Mouse (Mus musculus): ENCODE measurements around the gene Olfr1392. TPM values are rescaled to one million over a fixed set of nuclear protein-coding genes. Genes with fewer than 3 reads are reported as not detected.

Gene Olfr1392
- polyA plus RNA-seq, 1 experiment = not detected

DNA sequence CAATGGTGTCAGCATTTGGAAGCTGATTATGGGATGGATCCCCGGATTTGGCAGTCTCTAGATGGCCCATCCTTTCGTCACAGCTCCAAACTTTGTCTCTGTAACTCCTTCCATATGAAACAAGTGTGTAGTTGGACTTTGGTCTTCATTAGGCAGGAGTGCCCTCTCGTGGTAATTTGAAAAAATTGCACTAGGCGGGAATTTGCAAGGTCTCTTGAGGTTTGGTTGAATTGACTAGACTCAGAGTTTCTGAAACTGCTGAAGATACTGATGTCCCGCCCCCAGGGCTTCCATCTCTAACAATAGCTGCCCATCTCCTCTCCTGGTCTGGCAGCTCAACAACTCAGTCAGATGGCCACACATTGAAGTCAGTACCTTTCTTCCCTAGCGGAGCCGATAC, 13.7 kb upstream of the Olfr1392 start:
- Histone ChIP-seq H3K36me3 (ENCODE audit: control insufficient read depth, insufficient read depth) (no peaks in the 10 kb centered on the region), H3K79me2 (ENCODE audit: control insufficient read depth, insufficient read depth) (no peaks in the 10 kb centered on the region), H3K27me3 (ENCODE audit: control insufficient read depth, insufficient read depth, insufficient read length) (no peaks in the 10 kb centered on the region), H3K4me3 (no peak overlapping the region), H3ac (ENCODE audit: control insufficient read depth, insufficient read length) (no peak overlapping the region), H3K4me2 (ENCODE audit: low read depth) (no peak overlapping the region)
- no peak for TF ChIP-seq MAX (IDR thresholded peaks at IDR 0.05; ENCODE audit: low read depth)
- TF ChIP-seq USF1 (IDR thresholded peaks at IDR 0.05; ENCODE audit: low read depth) = no peak
- no peak for TF ChIP-seq REST (IDR thresholded peaks at IDR 0.05; ENCODE audit: insufficient read depth, insufficient read length)
- TF ChIP-seq POLR2AphosphoS2 (IDR thresholded peaks at IDR 0.05; ENCODE audit: insufficient read length, low read depth) = no peak

DNA sequence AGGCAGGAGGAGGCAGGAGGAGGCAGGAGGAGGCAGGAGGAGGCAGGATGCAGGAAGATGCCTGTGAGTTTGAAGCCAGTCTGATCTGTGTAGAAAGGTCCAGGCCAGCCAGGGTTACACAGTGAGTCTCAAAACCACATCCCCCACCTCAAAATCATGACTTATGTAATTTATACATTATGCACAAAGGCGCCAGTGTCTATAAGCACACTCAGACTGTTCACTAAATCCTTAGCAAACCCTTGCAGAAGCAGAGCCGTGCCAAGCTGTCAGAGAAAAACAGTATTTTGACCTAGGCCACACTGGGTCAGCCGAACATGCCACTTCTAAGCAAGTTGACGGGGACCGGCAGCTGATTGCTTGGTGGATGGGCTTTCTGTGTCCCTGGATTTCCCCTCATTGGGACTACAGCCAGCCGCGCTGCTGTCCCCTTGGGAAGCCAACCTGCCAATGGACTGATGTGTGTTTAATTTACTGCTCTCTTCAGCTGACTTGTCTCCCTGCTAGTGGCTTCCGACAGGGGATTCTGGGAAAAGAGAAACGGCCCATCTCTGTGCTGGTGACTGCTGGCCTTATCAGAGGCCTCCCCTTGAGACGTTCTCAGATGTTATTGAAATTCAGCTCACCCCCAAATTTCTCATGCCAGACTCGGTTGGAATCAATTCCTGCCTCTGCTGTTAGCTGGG, 11.1 kb upstream of the Olfr1392 start:
- TF ChIP-seq MYOD1 (IDR thresholded peaks at IDR 0.05; ENCODE audit: control insufficient read depth in 1 of 3, insufficient read length in 2 of 3, low read depth in 2 of 3) (no peak), REST (IDR thresholded peaks at IDR 0.05; ENCODE audit: insufficient read depth, insufficient read length) (no peak), TCF3 (IDR thresholded peaks at IDR 0.05; ENCODE audit: insufficient read length, low read depth) (no peak), MAX (IDR thresholded peaks at IDR 0.05; ENCODE audit: low read depth) (no peak), CEBPB (IDR thresholded peaks at IDR 0.05; ENCODE audit: insufficient read depth, poor library complexity, severe bottlenecking) (no peak), USF1 (IDR thresholded peaks at IDR 0.05; ENCODE audit: low read depth) (no peak), SRF (IDR thresholded peaks at IDR 0.05; ENCODE audit: control insufficient read depth, insufficient read length, low read depth) (no peak), MYOG (IDR thresholded peaks at IDR 0.05; ENCODE audit: control insufficient read depth in 1 of 3, insufficient read depth in 1 of 3, insufficient read length in 2 of 3, low read depth in 2 of 3) (no peak), POLR2AphosphoS2 (IDR thresholded peaks at IDR 0.05; ENCODE audit: insufficient read length, low read depth) (no peak)

DNA sequence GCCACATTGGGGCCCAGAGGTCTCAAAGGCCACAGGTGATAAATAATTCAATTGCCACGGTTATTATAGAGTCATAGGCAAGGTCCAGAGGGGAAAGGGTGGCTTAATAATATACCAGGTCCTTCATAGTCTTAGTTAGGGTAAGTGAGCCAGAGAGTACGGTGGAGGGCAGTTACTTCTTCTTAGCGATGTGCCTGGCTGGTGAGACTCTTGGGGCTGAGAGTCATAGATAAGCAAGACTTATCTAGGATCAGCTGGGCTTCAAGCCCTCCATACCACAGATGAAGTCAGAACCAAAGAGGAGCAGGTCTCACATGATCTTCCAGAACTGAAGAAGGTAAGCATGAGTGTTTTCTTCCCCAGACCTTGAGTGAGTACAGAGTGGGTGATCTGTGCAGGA, 6.9 kb upstream of the Olfr1392 start, which contains the start of gene Olfr1393:
Gene Olfr1393 (plus strand): TSS at position 83 of the 400 bp plus-strand sequence.
- Histone ChIP-seq H3ac (ENCODE audit: control insufficient read depth, insufficient read length) (no peak within 1 kb of the TSS), H3K27me3 (ENCODE audit: control insufficient read depth, insufficient read depth, insufficient read length) (no peaks in the 10 kb centered on the region), H3K79me2 (ENCODE audit: control insufficient read depth, insufficient read depth) (no peaks in the 10 kb centered on the region), H3K4me3 (no peak within 1 kb of the TSS), H3K36me3 (ENCODE audit: control insufficient read depth, insufficient read depth) (no peaks in the 10 kb centered on the region), H3K4me2 (ENCODE audit: low read depth) (no peak within 1 kb of the TSS)
- TF ChIP-seq SRF (IDR thresholded peaks at IDR 0.05; ENCODE audit: control insufficient read depth, insufficient read length, low read depth) = no peak
- TF ChIP-seq REST (IDR thresholded peaks at IDR 0.05; ENCODE audit: insufficient read depth, insufficient read length) = no peak
- no peak for TF ChIP-seq CEBPB (IDR thresholded peaks at IDR 0.05; ENCODE audit: insufficient read depth, poor library complexity, severe bottlenecking)
- TF ChIP-seq TCF12 (IDR thresholded peaks at IDR 0.05; ENCODE audit: insufficient read depth, poor library complexity, severe bottlenecking) = no peak
- TF ChIP-seq E2F4 (IDR thresholded peaks at IDR 0.05; ENCODE audit: insufficient read depth) = no peak
- TF ChIP-seq MAX (IDR thresholded peaks at IDR 0.05; ENCODE audit: low read depth) = no peak
- no peak for TF ChIP-seq MYOD1 (IDR thresholded peaks at IDR 0.05; ENCODE audit: control insufficient read depth in 1 of 3, insufficient read length in 2 of 3, low read depth in 2 of 3)
- no peak for TF ChIP-seq USF1 (IDR thresholded peaks at IDR 0.05; ENCODE audit: low read depth)
- TF ChIP-seq TCF3 (IDR thresholded peaks at IDR 0.05; ENCODE audit: insufficient read length, low read depth) = no peak
- TF ChIP-seq POLR2AphosphoS2 (IDR thresholded peaks at IDR 0.05; ENCODE audit: insufficient read length, low read depth) = no peak
- no peak for TF ChIP-seq POLR2A (IDR thresholded peaks at IDR 0.05; ENCODE audit: insufficient read length, low read depth)

More for the DNA sequence above, 11.1 kb upstream of the Olfr1392 start:
- H3ac ChIP-seq (ENCODE audit: control insufficient read depth, insufficient read length) = no peak overlapping the region
- H3K4me2 ChIP-seq (ENCODE audit: low read depth) = no peak overlapping the region
- H3K27me3 ChIP-seq (ENCODE audit: control insufficient read depth, insufficient read depth, insufficient read length) = no peaks in the 10 kb centered on the region
- no peaks in the 10 kb centered on the region for H3K36me3 ChIP-seq (ENCODE audit: control insufficient read depth, insufficient read depth)
- no peak overlapping the region for H3K4me3 ChIP-seq
- no peaks in the 10 kb centered on the region for H3K79me2 ChIP-seq (ENCODE audit: control insufficient read depth, insufficient read depth)

DNA sequence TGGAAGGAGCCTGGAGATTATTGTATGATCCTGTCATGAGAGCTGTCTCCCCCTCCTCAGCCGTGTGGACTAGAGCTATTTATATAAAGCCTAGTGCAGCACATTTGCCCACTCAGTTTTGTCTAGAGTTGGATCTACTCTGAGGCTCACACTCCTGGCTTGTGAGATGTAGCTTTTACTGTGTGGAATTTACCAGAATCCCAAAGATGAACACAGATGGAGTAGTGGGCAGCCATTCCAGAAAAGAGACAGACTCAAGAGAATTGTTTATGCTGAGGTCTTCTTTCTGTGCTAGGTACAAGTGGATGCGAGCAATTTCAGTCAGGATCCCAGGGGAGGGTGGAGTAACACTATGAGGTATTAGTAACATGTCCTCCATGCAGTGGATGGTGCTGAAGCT, 2.2 kb downstream of the Olfr1392 start:
- Histone ChIP-seq H3K4me3 (no peak overlapping the region), H3ac (ENCODE audit: control insufficient read depth, insufficient read length) (no peak overlapping the region), H3K27me3 (ENCODE audit: control insufficient read depth, insufficient read depth, insufficient read length) (peaks cover 8% of the 10 kb centered on the region), H3K79me2 (ENCODE audit: control insufficient read depth, insufficient read depth) (no peaks in the 10 kb centered on the region), H3K4me2 (ENCODE audit: low read depth) (no peak overlapping the region), H3K36me3 (ENCODE audit: control insufficient read depth, insufficient read depth) (no peaks in the 10 kb centered on the region)
- no peak for TF ChIP-seq E2F4 (IDR thresholded peaks at IDR 0.05; ENCODE audit: insufficient read depth)
- TF ChIP-seq CEBPB (IDR thresholded peaks at IDR 0.05; ENCODE audit: insufficient read depth, poor library complexity, severe bottlenecking) = no peak

DNA sequence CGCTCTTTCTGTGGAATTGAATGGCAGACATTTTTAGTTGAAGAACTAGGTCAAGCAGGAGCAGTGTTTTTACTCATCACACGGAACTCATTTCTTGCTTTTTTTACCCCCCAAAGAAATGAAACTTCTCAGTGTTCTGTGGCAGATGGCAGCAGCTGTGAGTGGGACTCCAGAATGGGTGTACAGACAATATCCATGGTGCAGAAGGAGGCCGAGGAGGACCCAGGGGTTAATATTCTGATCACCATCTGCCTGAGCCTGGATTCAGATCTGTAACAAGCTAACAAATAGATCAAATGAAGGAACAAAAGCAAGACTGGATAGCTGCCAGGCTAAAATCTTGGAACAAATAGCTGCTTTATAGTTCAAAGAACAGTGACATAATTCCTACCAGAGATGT, 7.7 kb downstream of the Olfr1392 start:
- Histone ChIP-seq H3ac (ENCODE audit: control insufficient read depth, insufficient read length) (no peak overlapping the region), H3K27me3 (ENCODE audit: control insufficient read depth, insufficient read depth, insufficient read length) (peaks cover 8% of the 10 kb centered on the region), H3K4me3 (no peak overlapping the region), H3K79me2 (ENCODE audit: control insufficient read depth, insufficient read depth) (no peaks in the 10 kb centered on the region), H3K4me2 (ENCODE audit: low read depth) (no peak overlapping the region), H3K36me3 (ENCODE audit: control insufficient read depth, insufficient read depth) (no peaks in the 10 kb centered on the region)
- TF ChIP-seq REST (IDR thresholded peaks at IDR 0.05; ENCODE audit: insufficient read depth, insufficient read length) = no peak
- no peak for TF ChIP-seq USF1 (IDR thresholded peaks at IDR 0.05; ENCODE audit: low read depth)
- TF ChIP-seq MAX (IDR thresholded peaks at IDR 0.05; ENCODE audit: low read depth) = no peak
- no peak for TF ChIP-seq TCF12 (IDR thresholded peaks at IDR 0.05; ENCODE audit: insufficient read depth, poor library complexity, severe bottlenecking)
- TF ChIP-seq MYOG (IDR thresholded peaks at IDR 0.05; ENCODE audit: control insufficient read depth in 1 of 3, insufficient read depth in 1 of 3, insufficient read length in 2 of 3, low read depth in 2 of 3) = no peak
- no peak for TF ChIP-seq SRF (IDR thresholded peaks at IDR 0.05; ENCODE audit: control insufficient read depth, insufficient read length, low read depth)
- TF ChIP-seq TCF3 (IDR thresholded peaks at IDR 0.05; ENCODE audit: insufficient read length, low read depth) = no peak
- no peak for TF ChIP-seq E2F4 (IDR thresholded peaks at IDR 0.05; ENCODE audit: insufficient read depth)
- no peak for TF ChIP-seq POLR2A (IDR thresholded peaks at IDR 0.05; ENCODE audit: insufficient read length, low read depth)
- TF ChIP-seq CEBPB (IDR thresholded peaks at IDR 0.05; ENCODE audit: insufficient read depth, poor library complexity, severe bottlenecking) = no peak
- TF ChIP-seq MYOD1 (IDR thresholded peaks at IDR 0.05; ENCODE audit: control insufficient read depth in 1 of 3, insufficient read length in 2 of 3, low read depth in 2 of 3) = no peak

Measured in myocyte (in vitro differentiated cells).